Mouse (Mus musculus) stomach, embryonic 14.5 days (tissue): ENCODE measurements around the gene Olfr1279. TPM values are rescaled to one million over a fixed set of nuclear protein-coding genes. Genes with fewer than 3 reads are reported as not detected.
"Not testable (repeated sequence)": the region's sequence is repeated elsewhere in the genome, so short reads cannot be mapped to it uniquely, and the experiment has no call there.

Experiments
- ATAC-seq: fragments of 200-750 bp; cut with Nextera tagmentation; 2 replicates; pipeline ENCODE4 v1.8.0; 2017; ENCODE audit warnings: low read depth, moderate TSS enrichment; ENCODE audit not compliant: insufficient number of reproducible peaks, insufficient read depth, low FRiP score
- H3K27ac ChIP-seq: fragments of 300-500 bp; sonication (generic); 2 replicates; pipeline ENCODE4 v1.5.1; 2014; ENCODE audit warnings: mild to moderate bottlenecking, low read length, moderate library complexity, mixed read lengths
- H3K27me3 ChIP-seq: fragments of 300-500 bp; sonication (generic); 2 replicates; pipeline ENCODE4 v1.6.1; 2014; ENCODE audit warnings: low read length, control low read depth, mixed read lengths; ENCODE audit not compliant: control insufficient read depth, insufficient read depth
- H3K36me3 ChIP-seq: fragments of 300-500 bp; sonication (generic); 2 replicates; pipeline ENCODE4 v1.6.1; 2014; ENCODE audit warnings: mild to moderate bottlenecking, control low read depth, low read length, moderate library complexity, mixed read lengths; ENCODE audit not compliant: control insufficient read depth, insufficient read depth
- H3K4me1 ChIP-seq: fragments of 300-500 bp; sonication (generic); 2 replicates; pipeline ENCODE4 v1.6.1; 2014; ENCODE audit warnings: low read length, control low read depth, mixed read lengths; ENCODE audit not compliant: control insufficient read depth, insufficient read depth
- H3K4me2 ChIP-seq: fragments of 300-500 bp; sonication (generic); replicated peaks from 2 replicates; pipeline ENCODE4 v1.6.1; 2014; ENCODE audit warnings: low read depth, low read length, control low read depth
- H3K4me3 ChIP-seq: fragments of 300-500 bp; sonication (generic); 2 replicates; pipeline ENCODE4 v1.5.1; 2014; ENCODE audit warnings: low read depth, low read length, control low read depth
- H3K9ac ChIP-seq: fragments of 300-500 bp; sonication (generic); replicated peaks from 2 replicates; pipeline ENCODE4 v1.6.1; 2014; ENCODE audit warnings: low read depth, mild to moderate bottlenecking, control low read depth, low read length, moderate library complexity, mixed read lengths
- H3K9me3 ChIP-seq: fragments of 300-500 bp; sonication (generic); 2 replicates; pipeline ENCODE4 v1.6.1; 2016; ENCODE audit warnings: low read depth, low read length, control low read depth; ENCODE audit not compliant: control insufficient read depth
- WGBS: fragments of 180-500 bp; shearing (Covaris S2); extraction: QIAGEN DNeasy Blood & Tissue Kit; methylation state at CpG from one replicate; pipeline ENCODE4 v1.1.7; 2014; 5-methylcytosine and 5-hydroxymethylcytosine counted together
- polyA plus RNA-seq: library from polyadenylated mRNA; unstranded; fragments of >200 nt; fragmentation: Nextera tagmentation; extraction: Ambion mirVana; gene quantifications from 2 replicates; pipeline ENCODE4 v1.2.1, GENCODE M21; 2014

Gene Olfr1279
- not detected in 2 replicates for polyA plus RNA-seq

DNA sequence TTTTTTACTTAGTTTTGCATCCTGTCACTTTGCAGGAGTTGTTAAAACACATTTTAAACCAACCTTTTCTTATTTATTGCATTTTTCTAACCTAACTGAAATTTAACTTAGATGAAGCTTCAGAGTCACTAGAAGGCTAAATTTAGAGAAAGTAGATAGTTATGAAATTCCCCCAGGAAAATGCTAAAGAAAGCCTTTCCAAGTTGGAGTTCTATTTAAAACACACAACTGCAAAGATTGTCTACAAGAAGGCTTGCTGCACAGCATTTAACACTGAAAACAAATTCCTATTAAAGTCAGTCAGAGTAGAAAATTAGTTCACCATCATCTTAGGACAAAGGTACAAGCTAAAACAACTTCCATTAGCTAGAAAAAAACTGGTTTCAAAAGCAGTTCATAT is at the start of gene Olfr1279:
TSS of gene Olfr1279 (plus strand) at position 262 of the 400 bp plus-strand sequence.
- Histone ChIP-seq H3K4me3 (no peak within 1 kb of the TSS), H3K4me2 (no peak within 1 kb of the TSS), H3K4me1 (no peaks in the 10 kb centered on the region), H3K9ac (no peak within 1 kb of the TSS), H3K36me3 (no peaks in the 10 kb centered on the region), H3K27ac (no peak within 1 kb of the TSS), H3K27me3 (no peaks in the 10 kb centered on the region), H3K9me3 (no peaks in the 10 kb centered on the region)
- no peak for ATAC-seq

DNA sequence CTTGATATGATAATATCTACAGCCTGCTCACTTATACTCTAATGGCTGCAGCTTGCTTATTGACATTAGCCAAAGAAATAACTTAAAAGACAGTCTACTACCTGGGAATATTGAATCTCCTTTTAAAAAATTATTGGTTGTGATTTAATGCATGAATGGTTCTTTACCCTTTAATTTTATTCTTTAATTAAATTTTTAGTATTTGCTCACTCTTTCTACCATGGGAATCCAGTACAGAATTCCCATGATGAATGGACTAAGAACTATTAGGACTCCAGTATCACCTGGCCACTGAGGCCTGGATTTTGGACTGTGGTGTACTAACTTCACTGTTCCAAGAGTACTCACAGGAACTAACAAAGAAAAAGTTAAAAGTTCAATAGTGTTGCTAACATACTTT is 46.2 kb upstream of the Olfr1279 start, which contains the start of gene Olfr1276:
TSS of gene Olfr1276 (plus strand) at position 301 of the 400 bp plus-strand sequence.
- H3K27me3 ChIP-seq, result no peaks in the 10 kb centered on the region
- H3K9me3 ChIP-seq, result no peaks in the 10 kb centered on the region
- H3K27ac ChIP-seq, result no peak within 1 kb of the TSS
- H3K4me2 ChIP-seq, result no peak within 1 kb of the TSS
- ATAC-seq, result no peak
- H3K9ac ChIP-seq, result no peak within 1 kb of the TSS
- no peak within 1 kb of the TSS for H3K4me3 ChIP-seq
- H3K36me3 ChIP-seq, result no peaks in the 10 kb centered on the region
- no peaks in the 10 kb centered on the region for H3K4me1 ChIP-seq

DNA sequence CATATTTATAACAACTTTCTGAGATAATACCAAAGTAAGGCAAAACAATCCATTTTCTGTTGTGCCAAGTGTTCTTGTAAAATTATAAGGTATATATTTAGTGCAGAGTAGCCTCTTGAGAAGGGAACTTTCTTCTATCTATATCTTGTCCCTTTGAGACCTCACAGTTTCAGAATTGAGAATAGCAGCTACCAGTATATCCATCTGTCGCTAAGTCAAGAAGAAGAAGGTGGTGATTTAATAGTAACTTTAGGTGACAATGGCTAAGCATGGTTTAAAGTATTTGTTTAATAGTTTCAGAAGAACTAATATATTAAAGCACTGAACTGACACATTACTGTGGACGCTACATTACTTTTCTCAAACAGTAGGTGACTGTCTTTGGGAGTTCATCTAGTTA is 26.4 kb upstream of the Olfr1279 start, which contains the start of gene Olfr1277:
TSS of gene Olfr1277 (minus strand) at position 101 of the 400 bp plus-strand sequence.
- H3K27me3 ChIP-seq, result no peaks in the 10 kb centered on the region
- 79% methylated on average over 2 of the region's 2 CpGs for WGBS
- H3K4me2 ChIP-seq, result no peak within 1 kb of the TSS
- no peaks in the 10 kb centered on the region for H3K36me3 ChIP-seq
- H3K9me3 ChIP-seq, result no peaks in the 10 kb centered on the region
- no peak within 1 kb of the TSS for H3K9ac ChIP-seq
- H3K4me1 ChIP-seq, result no peaks in the 10 kb centered on the region
- no peak within 1 kb of the TSS for H3K27ac ChIP-seq
- ATAC-seq, result no peak
- no peak within 1 kb of the TSS for H3K4me3 ChIP-seq

DNA sequence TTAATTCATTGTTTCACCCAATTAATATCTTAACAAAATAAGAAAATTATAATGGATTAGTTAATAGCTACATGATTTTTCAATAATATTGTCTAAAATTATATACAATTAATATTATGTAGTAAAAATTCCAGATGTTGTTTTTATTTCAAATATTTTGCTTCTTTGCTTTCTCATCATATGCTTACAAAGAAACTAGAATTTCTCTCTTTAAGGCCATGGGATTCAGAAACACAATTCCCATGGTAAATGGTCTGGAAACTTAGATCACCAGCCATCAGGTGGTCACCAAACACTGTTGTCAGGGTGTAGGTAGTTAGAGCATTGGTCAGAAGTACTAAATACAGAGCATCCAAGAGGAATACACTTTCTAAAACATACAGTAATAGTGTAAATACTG is 10.6 kb upstream of the Olfr1279 start, which contains the start of gene Olfr1278:
TSS of gene Olfr1278 (plus strand) at position 301 of the 400 bp plus-strand sequence.
- no peak for ATAC-seq
- Histone ChIP-seq H3K4me3 (no peak within 1 kb of the TSS), H3K27me3 (no peaks in the 10 kb centered on the region), H3K4me1 (no peaks in the 10 kb centered on the region), H3K4me2 (no peak within 1 kb of the TSS), H3K27ac (no peak within 1 kb of the TSS), H3K9ac (no peak within 1 kb of the TSS), H3K36me3 (no peaks in the 10 kb centered on the region), H3K9me3 (no peaks in the 10 kb centered on the region)

DNA sequence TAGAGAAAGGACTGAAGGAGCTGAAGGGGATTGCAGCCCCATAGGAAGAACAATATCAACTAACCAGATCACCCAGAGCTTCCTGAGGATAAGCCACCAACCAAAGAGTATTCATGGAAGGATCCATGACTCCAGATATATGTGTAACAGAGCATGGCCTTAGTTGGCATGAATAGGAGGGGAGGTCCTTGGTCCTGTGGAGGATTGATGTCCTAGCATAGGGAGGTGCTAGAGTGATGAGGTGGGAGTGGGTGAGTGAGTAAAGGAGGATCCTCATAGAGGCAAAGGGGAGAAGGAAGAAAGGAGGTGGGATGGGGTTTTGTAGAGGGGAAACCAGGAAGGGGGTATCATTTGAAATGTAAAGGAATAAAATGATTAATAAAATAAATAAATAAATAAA is 1.9 kb upstream of the Olfr1279 start:
- Histone ChIP-seq H3K36me3 (no peaks in the 10 kb centered on the region), H3K27me3 (no peaks in the 10 kb centered on the region), H3K4me2 (no peak overlapping the region), H3K9me3 (no peaks in the 10 kb centered on the region), H3K4me1 (no peaks in the 10 kb centered on the region), H3K9ac (no peak overlapping the region), H3K27ac (no peak overlapping the region), H3K4me3 (no peak overlapping the region)
- ATAC-seq, result no peak

DNA sequence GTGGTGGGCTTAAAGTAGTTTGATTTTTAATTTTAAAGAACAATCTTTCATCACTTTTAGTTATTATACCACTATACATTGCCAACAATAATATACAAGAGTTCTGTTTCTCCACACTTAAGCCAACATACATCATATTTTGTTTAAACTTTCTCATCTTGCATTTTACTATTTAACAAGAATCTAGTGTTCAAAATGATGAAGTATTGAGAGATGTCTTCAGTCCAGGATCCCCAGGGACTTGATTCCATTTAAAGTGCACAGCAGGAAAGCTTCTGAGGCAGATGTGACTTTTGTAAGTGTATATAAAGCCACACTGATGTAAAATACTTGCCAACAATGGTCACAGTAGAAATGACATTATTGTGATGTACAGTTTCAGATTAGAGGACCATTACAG is 13.3 kb downstream of the Olfr1279 start, which contains the start of gene Olfr1280:
TSS of gene Olfr1280 (plus strand) at position 301 of the 400 bp plus-strand sequence.
- ATAC-seq, result no peak
- Histone ChIP-seq H3K9me3 (no peaks in the 10 kb centered on the region), H3K4me1 (no peaks in the 10 kb centered on the region), H3K4me3 (no peak within 1 kb of the TSS), H3K4me2 (no peak within 1 kb of the TSS), H3K9ac (no peak within 1 kb of the TSS), H3K27me3 (no peaks in the 10 kb centered on the region), H3K27ac (no peak within 1 kb of the TSS), H3K36me3 (no peaks in the 10 kb centered on the region)

DNA sequence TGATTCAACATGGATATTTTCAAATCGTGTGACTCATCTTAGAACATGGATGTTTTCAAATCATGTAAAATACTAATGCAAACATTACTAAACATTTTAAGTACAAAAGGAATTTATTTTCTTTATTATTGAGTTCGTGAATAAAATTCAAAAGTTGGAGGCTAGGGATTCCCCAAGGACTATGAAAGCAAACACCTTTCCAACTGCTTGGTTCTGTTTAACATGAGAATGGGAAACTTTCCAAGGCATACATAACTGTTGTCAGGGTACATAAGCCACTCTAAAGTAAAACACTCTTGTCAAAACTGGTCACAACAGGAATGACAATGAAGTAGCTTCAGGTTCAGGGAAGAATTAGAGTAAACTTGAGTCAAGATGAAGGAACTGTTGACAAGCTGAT is 25.8 kb downstream of the Olfr1279 start, which contains the start of gene Olfr1281:
TSS of gene Olfr1281 (plus strand) at position 301 of the 400 bp plus-strand sequence.
- H3K4me1 ChIP-seq, result no peaks in the 10 kb centered on the region
- no peak within 1 kb of the TSS for H3K4me3 ChIP-seq
- no peak within 1 kb of the TSS for H3K4me2 ChIP-seq
- no peak within 1 kb of the TSS for H3K9ac ChIP-seq
- H3K27me3 ChIP-seq, result no peaks in the 10 kb centered on the region
- H3K36me3 ChIP-seq, result no peaks in the 10 kb centered on the region
- ATAC-seq, result no peak
- 74% methylated on average over 2 of the region's 2 CpGs for WGBS
- H3K27ac ChIP-seq, result no peak within 1 kb of the TSS
- no peaks in the 10 kb centered on the region for H3K9me3 ChIP-seq

DNA sequence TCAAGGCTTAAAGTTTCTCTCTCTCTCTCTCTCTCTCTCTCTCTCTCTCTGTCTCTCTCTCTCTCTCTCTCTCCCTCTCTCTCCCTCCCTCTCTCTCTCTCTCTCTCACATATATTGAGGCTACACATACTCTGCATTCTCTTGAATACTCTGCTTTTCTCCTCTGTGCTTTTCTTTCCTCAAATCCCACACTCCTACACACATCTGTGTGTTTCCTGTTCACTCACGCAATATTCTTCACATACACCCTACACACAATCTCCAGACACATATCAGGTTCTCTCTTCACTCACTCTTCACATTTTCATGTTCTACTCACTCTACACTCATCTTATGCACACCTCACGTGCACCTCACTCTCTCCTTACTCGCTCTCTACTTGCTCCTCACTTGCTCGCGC is 33.3 kb downstream of the Olfr1279 start:
- not testable (repeated sequence) for H3K4me3 ChIP-seq, H3K9ac ChIP-seq, H3K4me1 ChIP-seq, H3K27me3 ChIP-seq, H3K36me3 ChIP-seq, H3K4me2 ChIP-seq, ATAC-seq, H3K27ac ChIP-seq, H3K9me3 ChIP-seq
- 85% methylated on average over 5 of the region's 5 CpGs for WGBS

DNA sequence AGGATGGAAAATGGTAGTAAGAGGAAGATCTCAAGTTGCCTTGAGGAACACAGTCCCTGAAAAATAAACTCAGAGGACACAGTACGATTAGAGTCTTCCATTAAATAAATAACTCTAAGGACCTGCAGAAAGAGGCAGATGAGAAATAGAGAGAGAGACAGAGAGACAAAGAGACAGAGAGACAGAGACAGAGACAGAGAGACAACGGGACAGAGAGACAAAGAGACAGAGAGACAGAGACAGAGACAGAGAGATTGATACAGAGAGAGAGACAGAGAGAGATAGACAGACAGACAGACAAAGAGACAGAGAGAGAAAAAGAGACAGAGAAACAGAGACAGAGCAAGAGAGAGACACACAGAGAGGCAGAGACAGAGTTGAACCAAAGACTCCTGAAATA is 35.5 kb downstream of the Olfr1279 start, which contains the start of gene Olfr1282:
TSS of gene Olfr1282 (minus strand) at position 101 of the 400 bp plus-strand sequence.
- no peak for ATAC-seq
- Histone ChIP-seq H3K4me3 (no peak within 1 kb of the TSS), H3K27me3 (no peaks in the 10 kb centered on the region), H3K4me1 (no peaks in the 10 kb centered on the region), H3K27ac (no peak within 1 kb of the TSS), H3K36me3 (no peaks in the 10 kb centered on the region), H3K9me3 (no peaks in the 10 kb centered on the region), H3K9ac (no peak within 1 kb of the TSS), H3K4me2 (no peak within 1 kb of the TSS)
- WGBS, result 67% methylated on average over 2 of the region's 2 CpGs
